Mouse (Mus musculus) regulatory T cell (primary cell): ENCODE results near the gene Umodl1.

Source experiments
- in situ Hi-C: fragments of 300-600 bp; cut with MboI, MseI; formaldehyde crosslinking; loops from one replicate; pipeline ENCODE4 v1.15.1; 2025; ENCODE audit warnings: high pct_unique_total_duplicates

Gene Umodl1

DNA sequence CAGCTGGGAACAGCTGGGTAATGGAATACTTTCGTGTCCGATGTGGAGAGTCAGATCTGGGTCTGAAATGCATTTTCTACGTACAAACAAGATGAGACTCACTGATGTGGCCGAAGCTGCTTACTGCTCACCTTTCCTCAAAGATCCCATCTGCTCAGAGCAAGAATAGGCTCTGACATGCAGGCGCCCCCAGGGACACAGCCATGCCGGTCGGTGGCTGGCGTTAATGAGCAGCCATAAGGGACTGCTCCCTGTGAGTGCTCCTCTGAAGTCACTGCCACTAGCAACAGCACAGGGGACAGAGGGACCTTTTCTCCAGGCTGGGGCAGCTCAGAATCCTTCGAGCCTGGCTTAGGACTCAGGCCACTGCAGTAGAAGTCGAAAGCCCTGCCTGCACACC is at the start of gene Umodl1:
TSS of gene Umodl1 (plus strand) at position 301 of the 400 bp plus-strand sequence.
- in situ Hi-C loops: loop anchor here (10.0 kb wide), 1 partner anchor 110 kb away; no protein-coding TSS in a partner anchor

DNA sequence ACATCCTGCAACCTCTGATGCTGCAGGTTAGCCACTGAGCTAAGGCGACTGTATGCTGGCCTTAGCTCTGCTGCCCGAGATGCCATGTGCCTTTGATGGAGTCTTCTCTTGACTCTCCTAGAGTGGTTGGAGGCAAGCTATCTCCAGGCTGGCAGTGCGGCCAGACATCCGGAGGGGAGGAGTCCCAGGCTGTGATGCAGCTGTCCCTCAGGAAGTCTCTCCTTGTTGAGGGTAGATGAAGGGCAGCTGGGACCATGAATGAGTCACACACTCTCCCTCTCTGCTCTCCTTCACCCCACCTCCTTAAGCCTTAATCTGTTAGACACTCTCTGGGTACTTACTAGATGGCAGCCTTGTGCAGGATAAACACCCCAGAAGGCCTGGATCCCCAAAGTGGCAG is 46.9 kb upstream of the Umodl1 start:
- in situ Hi-C loops: no loop called here

DNA sequence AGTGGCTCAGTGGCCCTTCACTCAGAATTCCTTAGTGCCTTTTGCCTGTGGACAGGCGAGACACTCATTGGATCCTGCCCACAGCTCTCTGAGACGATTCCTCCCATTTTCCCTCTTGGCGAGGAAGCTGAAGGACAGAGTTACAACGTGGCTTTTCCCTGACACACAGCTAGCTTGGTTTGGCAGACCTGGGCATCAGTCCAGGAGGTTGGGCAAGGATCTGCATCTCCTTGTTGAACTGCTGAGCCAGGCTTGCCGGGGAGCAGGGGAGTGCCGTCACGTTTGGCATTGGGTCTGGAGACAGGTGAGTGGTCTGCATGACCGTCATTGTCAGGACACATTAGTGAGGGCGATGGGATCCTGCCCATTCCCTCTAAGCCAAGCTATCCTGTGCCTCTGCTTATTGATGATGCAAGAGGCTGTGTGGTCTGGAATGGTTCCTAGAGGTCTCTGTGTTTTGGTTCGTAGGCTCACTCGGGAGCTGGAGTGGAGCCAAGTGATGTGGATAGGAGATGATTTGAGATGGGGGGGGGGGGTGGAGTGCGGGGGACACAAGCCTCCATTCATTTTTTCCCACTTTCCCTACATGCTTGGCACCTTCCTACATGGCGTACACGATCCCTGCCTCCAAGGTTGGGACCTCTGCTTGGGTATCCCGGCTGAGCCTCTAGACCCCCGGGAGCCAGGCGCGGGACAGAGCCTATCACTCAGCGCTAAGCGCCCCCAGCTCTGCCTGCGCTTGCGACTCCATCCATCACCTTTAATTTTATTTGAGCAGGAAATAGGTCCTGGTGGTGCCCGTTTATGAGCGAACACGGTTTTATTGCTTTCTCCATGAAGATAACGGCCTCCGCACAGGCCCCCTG is 43.3 kb upstream of the Umodl1 start:
- in situ Hi-C loops: no loop called here

DNA sequence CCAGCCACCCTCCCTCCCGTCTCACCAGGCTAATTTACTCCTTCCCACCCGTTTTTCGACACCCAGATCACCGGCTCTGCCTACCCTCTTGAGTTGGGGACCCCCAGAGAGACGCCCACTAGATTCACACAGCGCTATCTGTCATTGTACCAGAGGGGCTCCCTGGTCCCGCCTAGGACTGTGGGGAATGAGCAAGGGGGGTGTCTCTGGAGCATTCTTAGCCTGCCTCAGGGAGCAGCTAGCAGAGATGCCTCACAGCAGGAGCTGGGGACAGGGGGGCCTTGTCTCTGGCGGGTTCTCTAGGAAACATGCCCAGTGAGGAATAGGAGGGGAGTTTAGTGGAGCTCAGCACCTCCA is 42.7 kb upstream of the Umodl1 start:
- in situ Hi-C loops: no loop called here

DNA sequence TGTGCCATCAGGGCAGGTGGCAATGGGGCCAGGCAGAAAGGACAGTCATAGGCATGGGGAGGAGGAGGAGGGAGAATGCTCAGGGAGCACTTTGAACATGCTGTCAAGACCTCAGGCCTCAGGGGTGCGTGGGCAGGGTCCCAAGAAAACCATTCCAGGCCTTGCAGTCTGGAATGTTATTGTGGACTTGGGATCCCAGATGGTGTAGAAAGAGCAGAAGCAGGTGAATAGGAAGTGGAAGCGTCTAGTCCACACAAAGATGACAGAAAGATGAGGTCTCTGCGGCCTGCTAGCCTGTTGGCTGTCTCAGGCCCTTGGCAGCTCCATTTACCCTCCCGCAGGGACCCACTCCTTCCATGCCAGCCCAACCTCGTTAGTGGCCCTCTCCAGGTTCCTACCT is 41.9 kb upstream of the Umodl1 start:
- in situ Hi-C loops: no loop called here

DNA sequence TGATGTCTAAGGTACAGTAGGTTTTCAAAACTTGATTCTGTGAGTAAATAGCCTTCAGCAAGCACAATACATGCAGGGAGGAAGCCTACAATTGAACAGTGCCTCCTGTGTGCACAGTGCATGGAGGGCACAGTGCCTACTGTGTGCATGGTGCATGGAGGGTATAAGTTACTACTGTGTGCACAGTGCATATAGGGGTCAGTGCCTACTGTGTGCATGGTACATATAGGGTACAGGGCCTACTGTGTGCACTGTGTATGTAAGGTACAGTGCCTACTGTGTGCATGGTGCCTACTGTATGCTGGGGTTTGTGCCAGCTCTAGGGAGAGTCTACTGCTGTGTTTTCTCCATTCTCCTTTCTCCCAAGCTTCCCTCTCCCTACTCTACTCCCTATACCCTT is 40.2 kb upstream of the Umodl1 start:
- in situ Hi-C loops: no loop called here

DNA sequence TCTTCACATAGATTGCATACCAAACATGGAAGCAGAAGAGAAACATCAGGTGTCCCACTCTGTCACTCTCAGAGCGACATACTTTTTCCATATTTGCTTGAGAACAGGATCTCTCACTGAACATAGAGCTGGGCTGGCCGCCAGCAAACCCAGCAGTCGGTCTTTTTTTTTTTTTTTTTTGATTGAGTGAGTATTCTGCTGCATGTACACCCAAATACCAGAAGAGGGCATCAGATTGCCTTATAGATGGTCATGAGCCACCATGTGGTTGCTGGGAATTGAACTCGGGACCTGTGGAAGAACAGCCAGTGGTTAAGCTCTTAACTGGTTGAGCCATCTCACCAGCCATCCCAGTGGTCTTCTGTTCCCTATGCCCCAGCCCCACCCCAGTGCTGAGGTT is 30.9 kb upstream of the Umodl1 start:
- in situ Hi-C loops: no loop called here

DNA sequence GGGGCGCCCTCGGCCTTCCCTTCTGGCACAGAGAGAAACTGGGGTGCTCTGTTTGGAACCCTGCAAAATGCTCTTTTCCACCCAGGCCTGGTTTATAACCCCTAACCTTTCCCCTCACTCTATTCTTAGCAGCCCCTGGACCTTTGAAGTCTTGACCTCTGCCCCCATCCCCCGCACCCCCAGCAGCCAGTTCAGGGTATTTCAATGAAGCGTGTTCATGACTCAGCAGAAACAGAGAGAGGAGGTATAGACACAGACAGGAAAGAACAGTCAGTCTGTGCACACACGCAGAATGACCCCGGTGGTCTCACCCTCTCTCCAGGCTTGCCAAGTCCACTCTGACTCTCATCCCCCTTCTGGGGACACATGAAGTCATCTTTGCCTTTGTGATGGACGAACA is 23.6 kb upstream of the Umodl1 start:
- in situ Hi-C loops: no loop called here

DNA sequence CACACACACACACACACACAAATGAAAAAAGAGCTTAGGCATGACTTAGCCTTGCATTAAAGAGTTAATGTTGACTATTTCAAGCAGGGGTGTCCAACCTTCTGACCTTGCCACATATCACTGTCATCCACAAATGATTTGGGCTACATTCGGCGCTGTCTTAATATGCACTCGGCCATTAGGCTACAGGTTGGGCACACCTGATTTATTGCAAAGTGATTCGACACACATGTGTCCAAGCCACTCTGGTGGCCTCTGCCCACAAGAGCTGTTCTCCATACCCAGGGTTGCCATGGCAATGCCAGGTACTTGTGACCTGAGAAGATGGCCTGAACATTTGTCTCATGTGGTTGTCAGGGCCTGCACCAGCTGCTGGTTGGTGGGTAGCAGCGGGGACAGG is 21.6 kb upstream of the Umodl1 start:
- in situ Hi-C loops: no loop called here

DNA sequence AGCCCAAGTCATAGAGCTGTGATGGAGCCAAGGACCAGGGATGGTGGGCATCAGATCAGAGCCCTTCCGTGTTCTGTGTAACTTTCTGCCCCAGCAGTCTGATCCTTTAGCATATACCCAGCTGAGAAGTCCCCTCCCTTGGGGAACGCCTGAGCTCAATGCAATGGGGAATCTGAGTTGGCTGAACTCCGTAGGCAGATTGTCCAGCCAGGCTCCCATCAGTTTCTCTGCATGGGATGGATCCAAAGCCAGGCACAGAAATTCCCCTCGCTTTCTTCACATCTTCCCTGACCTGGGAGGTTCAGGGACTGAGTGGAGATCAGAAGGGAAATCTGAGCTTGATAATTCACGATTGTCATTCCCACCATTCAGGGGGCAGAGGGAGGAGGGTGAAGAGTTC is 19.1 kb upstream of the Umodl1 start:
- in situ Hi-C loops: no loop called here

DNA sequence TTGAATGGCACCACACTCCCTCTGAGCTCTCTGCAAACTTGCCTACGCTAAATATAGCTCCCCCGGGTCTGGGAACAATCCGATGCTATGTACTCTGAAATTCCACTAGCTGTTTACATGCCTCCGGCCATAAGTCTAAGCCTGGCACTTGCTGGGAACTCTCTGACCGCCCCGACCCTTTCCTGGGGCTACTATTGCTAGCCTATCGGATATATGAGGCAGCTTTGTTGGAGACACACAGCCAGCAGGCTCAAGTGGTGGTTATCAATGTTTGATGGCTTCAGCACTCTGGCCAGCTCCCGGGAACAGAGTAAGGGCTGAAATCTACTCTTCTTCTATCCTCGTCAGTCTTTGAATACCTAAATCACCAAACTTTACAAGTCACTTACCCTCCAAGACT is 15.9 kb upstream of the Umodl1 start:
- in situ Hi-C loops: no loop called here

DNA sequence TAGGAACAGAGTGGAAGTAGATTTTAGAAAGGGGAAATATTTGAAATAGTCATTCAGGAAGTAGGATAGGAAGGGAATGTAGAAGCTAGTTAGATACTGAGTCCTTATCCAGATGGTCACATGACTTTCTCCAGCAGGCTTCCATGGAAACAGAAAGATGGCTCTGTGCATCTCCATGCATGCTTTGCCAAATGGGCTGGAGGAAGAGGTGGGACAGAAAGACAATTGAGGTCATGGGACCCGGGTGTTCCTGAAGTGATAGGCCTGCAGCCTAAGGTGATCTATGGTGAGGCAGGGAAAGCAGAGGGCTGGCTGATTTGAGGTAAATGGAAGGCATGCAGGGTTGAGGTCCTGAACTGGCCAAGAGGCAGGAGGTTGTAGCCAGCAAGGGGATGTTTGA is 6.1 kb upstream of the Umodl1 start:
- in situ Hi-C loops: loop anchor here (5.0 kb wide), 1 partner anchor 126 kb away; no protein-coding TSS in a partner anchor

DNA sequence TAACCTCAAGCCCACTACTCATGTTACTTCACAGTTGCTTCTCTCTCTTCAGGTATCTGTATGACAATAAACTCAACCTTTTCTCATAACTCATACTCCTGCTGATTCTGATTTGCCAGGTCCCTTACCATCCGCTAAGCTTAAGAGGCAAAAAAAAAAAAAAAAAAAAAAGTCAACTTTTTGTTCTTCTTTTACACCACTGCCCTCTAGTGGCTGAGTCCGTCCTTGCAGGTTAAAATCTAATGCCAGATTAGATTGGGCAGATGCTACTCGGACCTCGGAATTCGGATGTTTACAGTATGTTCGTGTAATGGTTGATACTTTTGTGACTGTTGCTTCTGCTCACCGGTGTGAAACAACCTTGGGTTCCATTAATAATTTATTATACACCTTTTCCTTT is 3.7 kb upstream of the Umodl1 start:
- in situ Hi-C loops: loop anchor here (10.0 kb wide), 1 partner anchor 106 kb away; no protein-coding TSS in a partner anchor

DNA sequence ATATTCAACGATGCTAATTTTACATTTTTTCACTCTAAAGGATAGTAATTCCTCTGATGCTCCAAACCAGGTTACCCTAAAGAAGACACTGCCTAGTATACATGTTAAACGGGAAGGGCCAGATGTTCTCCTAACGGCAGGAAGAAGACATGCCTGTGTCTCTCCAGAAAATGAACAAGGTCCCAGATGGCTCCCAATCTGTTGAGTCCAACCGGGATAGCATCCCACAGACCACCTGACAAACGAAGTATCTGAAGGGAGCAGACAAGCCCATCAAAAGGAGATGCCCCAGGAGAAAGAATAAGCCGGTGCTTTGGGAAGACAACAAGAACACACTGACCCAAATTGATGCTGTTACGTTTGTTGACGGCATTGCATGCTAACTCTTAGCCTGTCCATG is 2.8 kb upstream of the Umodl1 start:
- in situ Hi-C loops: loop anchor here (10.0 kb wide), 1 partner anchor 107 kb away; no protein-coding TSS in a partner anchor

DNA sequence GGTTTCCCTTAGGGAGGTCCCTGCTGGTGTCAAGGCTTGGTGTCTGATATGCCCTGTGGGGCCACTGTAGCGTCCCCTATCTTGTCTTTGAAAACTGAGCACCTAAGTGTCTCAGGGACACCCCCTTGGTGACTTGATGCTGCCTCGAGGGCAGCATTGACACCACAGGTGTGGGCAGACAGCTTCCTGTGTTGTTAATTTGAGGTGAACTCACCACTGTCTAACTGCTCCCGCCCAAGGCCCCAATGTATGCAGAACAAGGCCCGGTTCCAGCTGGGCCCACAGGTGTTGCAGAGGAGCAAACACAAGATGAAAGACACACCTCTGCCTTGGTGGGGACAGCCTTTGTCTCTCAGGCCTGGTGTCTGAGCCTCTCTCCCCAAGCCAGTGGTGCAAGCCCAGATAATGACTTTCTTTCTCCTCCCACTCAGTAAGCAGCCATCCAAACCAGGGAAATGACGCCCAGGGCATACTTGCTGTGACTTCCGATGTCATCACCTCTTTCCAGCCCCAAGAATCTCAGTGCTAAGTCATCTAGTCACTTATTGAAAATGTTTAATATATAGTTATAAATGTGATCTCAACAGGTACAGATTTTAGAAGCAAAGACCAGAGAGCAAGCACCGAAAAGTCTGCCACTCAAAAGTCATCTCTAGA is 7.6 kb downstream of the Umodl1 start:
- in situ Hi-C loops: no loop called here

DNA sequence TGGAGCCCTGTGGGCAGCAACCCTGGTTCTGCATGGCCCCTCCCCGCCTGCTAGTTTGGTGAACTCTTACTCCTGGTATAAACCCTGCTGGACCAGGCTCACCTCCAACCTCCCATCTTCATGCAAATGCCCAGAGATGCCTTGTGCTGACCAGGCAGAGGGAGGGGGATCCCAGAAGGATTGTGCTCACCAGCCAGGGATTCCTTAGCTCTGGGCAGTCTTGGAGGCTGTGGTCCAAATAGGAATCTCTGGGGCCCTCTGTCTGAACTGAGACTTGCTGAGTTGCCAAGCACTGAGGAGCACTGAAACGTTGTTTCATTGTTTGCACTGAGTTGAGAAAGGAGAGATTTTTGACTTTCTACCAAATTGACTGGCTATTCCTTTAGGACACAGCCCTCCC is 8.4 kb downstream of the Umodl1 start:
- in situ Hi-C loops: no loop called here

DNA sequence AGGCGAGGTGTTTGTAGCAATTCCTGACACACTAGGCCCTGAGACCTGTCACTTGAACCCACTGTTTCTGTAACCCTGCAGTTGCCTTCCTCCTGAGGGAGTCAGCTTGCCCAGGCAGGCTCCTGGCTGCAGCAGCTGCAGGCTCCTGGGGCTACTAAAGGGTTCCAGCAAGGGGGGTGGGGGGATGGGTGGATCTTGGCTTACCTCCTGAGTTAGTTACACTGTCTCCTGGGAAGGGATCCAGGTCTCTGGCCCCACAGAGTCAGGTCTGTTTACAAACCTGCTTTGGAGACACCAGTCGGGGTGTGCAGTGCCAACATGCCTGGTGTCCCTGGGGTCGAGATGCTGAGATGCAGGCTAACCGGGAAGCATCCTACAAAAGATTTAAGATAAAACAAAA is 15.5 kb downstream of the Umodl1 start:
- in situ Hi-C loops: no loop called here

DNA sequence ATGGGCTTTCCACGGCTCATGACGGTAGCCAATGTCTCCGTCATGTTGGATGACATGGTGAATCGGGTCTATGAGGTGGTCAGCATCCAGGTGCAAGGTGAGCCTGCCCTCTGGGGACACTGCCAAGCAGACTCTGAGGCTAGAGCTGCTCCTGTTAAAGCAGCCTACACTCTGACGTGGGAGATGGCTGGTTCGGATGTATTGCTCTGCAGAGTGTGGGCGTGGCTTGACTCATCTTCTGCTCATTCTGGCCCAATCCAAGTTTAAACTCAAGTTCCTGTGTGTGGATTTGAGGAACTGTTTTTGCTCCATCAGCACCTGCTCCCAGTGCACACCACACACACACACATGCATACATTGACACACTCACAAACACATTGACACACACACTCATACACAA is 17.4 kb downstream of the Umodl1 start:
- in situ Hi-C loops: no loop called here

DNA sequence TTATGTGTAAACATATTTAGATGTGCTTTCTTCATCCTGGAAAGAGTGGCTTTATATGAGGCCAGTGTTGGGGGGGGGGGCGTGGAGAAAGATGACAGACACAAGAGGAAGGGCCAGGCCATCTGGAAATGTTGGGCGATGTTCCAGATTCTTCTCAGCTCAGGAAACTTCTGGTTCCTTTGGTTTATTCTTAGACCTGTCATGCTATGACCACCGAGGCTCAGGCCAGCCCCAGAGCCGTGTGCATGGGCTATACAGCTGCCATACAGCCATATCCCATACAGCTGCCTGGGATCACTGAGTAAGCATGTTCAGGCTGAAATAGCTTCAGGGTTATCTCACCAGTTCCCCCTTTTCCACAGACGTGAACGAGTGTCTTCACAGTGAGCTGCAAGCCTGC is 18.9 kb downstream of the Umodl1 start:
- in situ Hi-C loops: no loop called here

DNA sequence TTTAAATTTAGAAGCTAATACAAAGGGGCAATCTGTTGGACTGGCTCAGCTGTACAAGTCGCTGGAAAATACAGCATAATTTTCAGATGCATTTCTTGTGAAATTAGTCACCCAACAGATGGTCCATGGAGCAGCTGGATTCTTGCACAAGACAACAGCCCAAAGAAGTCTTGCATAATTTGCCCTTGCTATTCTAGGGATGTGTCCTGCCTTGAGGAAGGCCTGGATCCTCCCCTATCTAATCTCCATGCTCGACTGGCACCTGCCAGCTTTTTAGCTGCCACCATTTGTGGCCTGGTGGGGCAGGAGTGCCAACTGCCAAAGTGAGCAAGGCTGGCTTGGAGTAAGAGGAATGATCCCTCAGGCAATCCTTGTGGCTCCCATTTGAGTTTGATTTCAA is 22.9 kb downstream of the Umodl1 start:
- in situ Hi-C loops: no loop called here

DNA sequence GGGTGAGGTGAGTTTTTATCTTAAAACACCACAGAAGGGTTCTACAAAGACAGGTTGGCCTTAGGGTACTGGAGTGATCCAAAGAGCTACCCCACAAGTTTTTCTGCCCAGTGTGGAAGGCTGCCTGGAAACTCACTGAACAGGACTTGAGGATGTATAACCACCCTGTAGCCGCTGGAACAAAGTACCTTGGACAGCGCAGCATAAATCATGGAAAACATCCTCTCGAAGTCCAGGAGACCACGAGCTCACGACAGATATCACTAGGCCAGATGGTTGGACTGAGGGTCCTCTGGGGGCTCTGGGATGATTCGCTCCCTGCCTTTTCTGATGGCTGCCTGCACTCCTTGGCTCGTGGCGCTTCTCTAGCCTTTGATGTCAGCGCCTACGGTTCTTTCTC is 24.1 kb downstream of the Umodl1 start:
- in situ Hi-C loops: no loop called here

DNA sequence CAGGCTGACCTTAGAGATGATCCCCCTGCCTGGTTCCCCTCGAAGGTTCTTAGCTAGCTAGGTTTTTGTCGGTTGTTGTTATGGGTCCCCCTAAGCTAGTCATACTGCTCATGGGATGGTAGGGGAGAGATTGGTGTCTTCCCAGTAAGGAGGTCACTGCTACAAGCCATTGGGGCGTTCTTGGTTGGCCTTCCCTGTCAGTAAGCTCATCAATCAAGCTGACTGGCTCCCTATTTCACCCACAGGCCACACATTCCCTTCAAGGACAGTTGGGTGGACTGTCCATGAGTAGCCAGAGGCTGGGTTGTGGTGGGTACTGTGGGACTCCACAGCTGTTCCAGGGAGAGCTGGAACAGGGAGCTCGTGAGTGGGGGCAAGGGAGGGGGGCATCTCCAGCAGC is 29.1 kb downstream of the Umodl1 start:
- in situ Hi-C loops: loop anchor here (10.0 kb wide), 1 partner anchor 471 kb away; no protein-coding TSS in a partner anchor

DNA sequence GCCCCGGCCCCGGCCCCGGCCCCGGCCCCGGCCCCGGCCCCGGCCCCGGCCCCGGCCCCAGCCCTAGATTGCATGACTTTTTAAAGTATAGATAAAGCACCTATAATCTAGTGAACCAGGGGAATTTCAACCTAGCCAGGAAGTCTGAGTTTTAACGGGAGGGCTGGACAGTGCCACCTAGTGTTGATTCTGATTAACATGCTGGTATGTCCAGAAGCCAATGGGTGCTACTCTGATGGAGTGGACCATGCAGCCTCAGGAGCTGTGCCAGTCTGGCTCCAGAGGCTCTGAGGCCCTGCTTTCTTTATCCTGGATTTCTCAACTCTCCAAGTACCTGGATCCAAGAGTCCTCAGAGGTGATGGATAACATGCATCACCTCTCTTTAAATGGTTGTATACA is 35.8 kb downstream of the Umodl1 start:
- in situ Hi-C loops: no loop called here
